Mouse (Mus musculus): ENCODE results near the gene Tat. TPM values are rescaled to one million over a fixed set of nuclear protein-coding genes. Genes with fewer than 3 reads are reported as not detected.

Tat gene
- polyA plus RNA-seq (2015; fragmentation: Nextera tagmentation; extraction: Ambion mirVana), result not detected in 2 replicates

DNA sequence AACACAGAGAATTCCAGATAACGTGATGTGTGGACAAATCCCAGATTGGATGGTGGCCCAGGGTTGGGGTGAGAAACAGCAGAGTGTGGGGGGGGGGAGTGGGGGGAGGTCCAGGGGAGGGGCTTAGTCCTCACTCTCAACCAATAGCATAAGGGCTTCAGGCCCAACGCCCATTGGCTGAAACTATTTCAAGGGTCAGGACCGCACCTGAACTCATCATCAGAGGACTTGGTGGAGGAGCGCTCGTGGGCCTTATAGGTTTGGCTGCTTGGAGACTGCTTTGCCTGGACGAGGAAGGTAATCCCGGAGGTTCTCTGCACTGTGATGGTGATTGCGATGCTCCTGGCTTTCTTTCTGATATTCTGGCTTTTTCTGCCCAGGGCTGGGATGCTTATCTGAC is at the start of gene Tat:
Gene Tat, plus strand, starts transcription at position 214 of the 400 bp plus-strand sequence.
- no peaks in the 10 kb centered on the region for H3K27me3 ChIP-seq
- H3K4me2 ChIP-seq, result no peak within 1 kb of the TSS
- 81% methylated on average over 8 of the region's 8 CpGs for WGBS
- ATAC-seq (ENCODE audit: low FRiP score, low read depth), result no peak
- no peak within 1 kb of the TSS for H3K27ac ChIP-seq (replicated peaks)
- H3K36me3 ChIP-seq, result no peaks in the 10 kb centered on the region
- H3K4me3 ChIP-seq, result no peak within 1 kb of the TSS
- H3K9ac ChIP-seq, result no peak within 1 kb of the TSS
- H3K4me1 ChIP-seq (replicated peaks), result 0 out of 2 replicates have a peak, but pooled peaks cover 3% of the 10 kb centered on the region
- H3K9me3 ChIP-seq, result no peaks in the 10 kb centered on the region

DNA sequence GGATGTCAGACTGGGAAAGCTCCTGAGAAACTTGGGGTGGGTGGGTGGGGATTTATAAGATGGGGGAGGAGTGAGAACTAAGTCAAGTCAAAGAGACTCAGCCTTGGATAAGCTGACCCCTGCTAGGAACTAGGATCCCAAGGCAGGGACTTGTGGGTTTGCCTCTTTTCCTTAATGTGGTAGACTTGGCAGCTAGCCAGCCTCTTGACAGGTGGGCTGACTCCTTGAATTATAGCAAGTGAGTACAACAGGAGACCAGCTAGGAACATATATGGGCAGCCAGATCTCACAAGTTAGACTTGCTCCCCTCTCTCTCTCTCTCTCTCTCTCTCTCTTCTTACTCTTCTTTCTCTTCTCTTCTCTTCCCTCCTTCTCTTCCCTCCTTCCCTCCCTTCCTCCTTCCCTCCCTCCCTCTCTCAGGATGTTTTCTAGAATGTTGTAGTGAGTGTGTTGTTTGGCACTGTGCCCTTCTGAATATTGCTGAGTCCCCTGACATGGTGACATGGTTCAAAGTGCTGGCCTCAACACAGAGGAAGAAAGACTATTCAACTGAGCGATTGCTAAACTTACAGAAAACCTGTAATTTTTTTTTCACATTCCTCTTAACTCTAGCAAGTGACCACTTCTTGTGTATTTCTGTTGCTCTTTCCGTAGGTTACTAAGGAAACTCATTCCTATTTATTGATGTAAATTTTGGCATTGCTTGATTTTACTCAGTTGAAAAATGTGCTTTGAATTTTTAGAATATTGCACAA is 48.5 kb upstream of the Tat start:
- H3K36me3 ChIP-seq, result peaks cover 32% of the 10 kb centered on the region
- no peak overlapping the region for H3K27ac ChIP-seq (replicated peaks)
- no peaks in the 10 kb centered on the region for H3K27me3 ChIP-seq
- no peak overlapping the region for H3K4me3 ChIP-seq
- H3K4me1 ChIP-seq (replicated peaks), result peaks cover 8% of the 10 kb centered on the region; the same call in 1 of the 2 replicates
- H3K9ac ChIP-seq, result no peak overlapping the region
- H3K4me2 ChIP-seq, result no peak overlapping the region
- ATAC-seq (ENCODE audit: low FRiP score, low read depth), result no peak
- no peaks in the 10 kb centered on the region for H3K9me3 ChIP-seq
- WGBS, result 81% methylated on average over 2 of the region's 2 CpGs

DNA sequence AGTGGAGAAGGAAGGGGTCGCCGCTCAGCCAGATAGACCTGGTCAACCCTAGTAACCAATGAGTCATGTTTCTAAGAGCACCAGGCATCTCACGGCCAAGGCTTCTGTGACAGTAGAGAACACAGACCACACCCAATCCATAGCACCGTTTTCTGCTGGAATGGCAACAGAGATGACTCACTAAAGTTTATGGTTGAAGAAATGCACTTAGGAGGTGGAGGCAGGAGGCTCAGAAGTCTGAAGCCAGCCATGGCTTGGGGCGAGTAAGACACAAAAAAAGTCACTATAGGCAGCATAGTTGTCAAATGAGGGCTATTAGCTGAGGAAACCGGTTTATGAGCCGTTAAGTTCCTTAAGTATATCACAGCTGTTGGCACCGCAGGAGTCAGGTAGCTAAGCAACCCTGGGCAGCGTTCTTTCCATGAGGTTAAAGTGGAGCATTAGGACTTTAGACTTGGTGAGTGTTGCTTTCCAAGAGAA is 45.0 kb upstream of the Tat start:
- no peak overlapping the region for H3K4me2 ChIP-seq
- H3K27me3 ChIP-seq, result no peaks in the 10 kb centered on the region
- H3K27ac ChIP-seq (replicated peaks), result 0 out of 2 replicates have a peak overlapping the region, but pooled peaks have one; percentile 10
- H3K4me3 ChIP-seq, result no peak overlapping the region
- H3K9ac ChIP-seq, result no peak overlapping the region
- H3K9me3 ChIP-seq, result no peaks in the 10 kb centered on the region
- no peak for ATAC-seq (ENCODE audit: low FRiP score, low read depth)
- H3K36me3 ChIP-seq, result peaks cover 14% of the 10 kb centered on the region
- WGBS, result 53% methylated on average over 9 of the region's 9 CpGs
- peaks cover 21% of the 10 kb centered on the region; the same call in 1 of the 2 replicates for H3K4me1 ChIP-seq (replicated peaks)

DNA sequence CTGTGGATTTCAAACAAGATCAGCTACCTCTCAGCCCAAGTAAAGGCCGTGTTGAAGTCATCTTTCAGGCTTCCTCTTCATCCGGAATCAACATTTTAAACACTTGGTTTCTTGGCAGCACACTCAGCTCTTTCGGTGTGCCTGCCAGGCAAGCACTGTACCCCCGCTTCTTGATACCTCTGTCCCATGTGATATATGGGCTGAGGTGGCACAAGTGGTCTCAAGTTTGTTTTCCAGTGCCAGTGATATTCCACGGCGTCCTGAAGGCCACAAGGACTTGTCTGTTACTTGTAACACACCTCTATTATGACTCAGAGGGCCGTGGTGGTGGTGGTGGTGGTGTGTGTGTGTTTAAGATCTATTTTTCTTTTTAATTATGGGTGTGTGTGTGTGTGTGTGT is 44.5 kb upstream of the Tat start:
- no peak for ATAC-seq (ENCODE audit: low FRiP score, low read depth)
- WGBS, result 83% methylated on average over 7 of the region's 7 CpGs

DNA sequence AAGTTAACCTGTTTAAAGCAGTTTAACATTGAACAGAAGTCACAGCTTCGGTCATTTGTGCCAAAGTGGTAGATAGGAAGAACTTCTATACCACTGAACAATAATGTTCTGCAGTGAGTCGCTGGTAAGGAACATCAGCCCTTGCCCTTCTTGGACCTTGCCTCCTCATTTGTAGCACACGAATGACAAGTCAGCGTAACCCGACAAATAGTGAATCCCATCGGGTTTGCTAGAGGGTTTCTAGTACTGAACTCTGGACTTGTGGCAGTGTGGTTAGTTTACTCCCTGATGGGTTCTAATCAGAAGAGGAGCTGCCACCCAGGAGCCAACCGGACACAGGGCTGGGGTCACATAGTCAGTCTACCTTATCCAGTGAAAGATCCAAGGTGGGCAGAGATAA is 44.0 kb upstream of the Tat start:
- no peak overlapping the region for H3K9ac ChIP-seq
- H3K4me1 ChIP-seq (replicated peaks), result peaks cover 21% of the 10 kb centered on the region; the same call in 1 of the 2 replicates
- no peak overlapping the region for H3K4me2 ChIP-seq
- H3K27ac ChIP-seq (replicated peaks), result no peak overlapping the region
- H3K9me3 ChIP-seq, result no peaks in the 10 kb centered on the region
- no peaks in the 10 kb centered on the region for H3K27me3 ChIP-seq
- 92% methylated on average over 7 of the region's 7 CpGs for WGBS
- ATAC-seq (ENCODE audit: low FRiP score, low read depth), result no peak
- peaks cover 4% of the 10 kb centered on the region; the same call in 1 of the 2 replicates for H3K36me3 ChIP-seq
- no peak overlapping the region for H3K4me3 ChIP-seq

More for the DNA sequence above, 44.5 kb upstream of the Tat start:
- Histone ChIP-seq H3K4me2 (no peak overlapping the region), H3K27me3 (no peaks in the 10 kb centered on the region), H3K4me1 (replicated peaks) (peaks cover 21% of the 10 kb centered on the region; the same call in 1 of the 2 replicates), H3K4me3 (no peak overlapping the region), H3K9ac (no peak overlapping the region), H3K36me3 (peaks cover 9% of the 10 kb centered on the region), H3K27ac (replicated peaks) (no peak overlapping the region), H3K9me3 (no peaks in the 10 kb centered on the region)

DNA sequence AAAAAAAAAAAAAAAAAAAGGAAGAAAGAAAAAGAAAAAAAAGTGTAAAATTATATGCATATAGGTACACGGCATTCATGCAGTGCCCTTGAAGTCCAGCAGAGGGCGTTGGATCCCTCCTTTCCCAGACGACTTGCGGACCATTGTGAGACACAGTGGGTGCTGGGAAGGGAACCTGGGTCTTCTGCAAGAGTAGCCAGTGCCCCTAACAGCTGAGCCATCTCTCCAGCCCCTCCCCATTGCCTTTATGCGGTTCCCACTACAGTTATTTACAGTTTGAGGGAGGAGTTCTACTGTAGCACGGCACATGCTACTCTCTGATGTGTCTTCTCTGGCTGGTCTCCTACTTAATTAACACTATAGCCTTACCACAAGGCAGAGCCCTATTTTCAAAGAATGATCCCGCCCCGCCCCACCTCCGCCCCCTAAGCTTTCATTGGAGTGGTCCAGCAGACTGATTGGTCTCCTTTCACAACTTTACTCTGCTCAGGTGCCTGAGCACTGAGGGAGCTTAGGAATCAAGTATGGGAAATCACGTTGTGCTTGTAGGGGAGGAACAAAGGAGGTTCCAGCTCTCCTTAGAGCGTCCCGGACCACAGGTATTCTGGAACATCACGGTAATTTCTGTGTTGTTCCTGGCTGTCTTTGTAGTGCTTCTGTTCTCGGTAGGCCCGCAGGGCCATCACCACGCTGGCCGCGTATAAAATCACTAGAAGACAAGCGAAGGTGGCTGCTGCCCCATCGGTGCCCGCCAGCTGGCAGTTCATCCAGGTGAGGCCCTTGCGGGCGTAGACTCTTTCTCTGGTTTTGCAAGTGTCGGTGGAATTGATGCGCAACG is 42.6 kb upstream of the Tat start:
- peak overlapping the region; percentile 82 for H3K27ac ChIP-seq (replicated peaks)
- peaks cover 21% of the 10 kb centered on the region; the same call in 1 of the 2 replicates for H3K4me1 ChIP-seq (replicated peaks)
- peak; percentile 74 for ATAC-seq (ENCODE audit: low FRiP score, low read depth)
- H3K36me3 ChIP-seq, result no peaks in the 10 kb centered on the region
- peak overlapping the region; percentile 42 for H3K4me3 ChIP-seq
- no peaks in the 10 kb centered on the region for H3K9me3 ChIP-seq
- H3K4me2 ChIP-seq, result peak overlapping the region; percentile 68
- WGBS, result 3% methylated on average over 26 of the region's 26 CpGs
- peak overlapping the region; percentile 59 for H3K9ac ChIP-seq
- no peaks in the 10 kb centered on the region for H3K27me3 ChIP-seq

DNA sequence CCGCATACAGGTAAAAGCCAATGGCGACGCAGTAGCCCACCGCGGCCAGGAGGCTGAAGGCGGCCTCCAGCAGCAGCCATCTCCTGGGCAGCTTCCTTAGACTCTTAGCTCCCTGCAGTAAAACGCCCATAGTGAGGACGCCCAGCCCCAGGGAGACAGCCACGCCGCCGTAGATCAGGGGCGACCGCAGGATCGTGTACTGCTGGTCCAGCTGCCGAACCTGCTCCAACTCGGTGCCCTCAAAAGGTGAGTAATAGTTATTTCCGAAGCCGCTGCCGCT is 42.0 kb upstream of the Tat start:
- Histone ChIP-seq H3K27ac (replicated peaks) (peak overlapping the region; percentile 82), H3K4me2 (peak overlapping the region; percentile 68), H3K4me3 (peak overlapping the region; percentile 42), H3K9me3 (no peaks in the 10 kb centered on the region), H3K27me3 (no peaks in the 10 kb centered on the region), H3K9ac (peak overlapping the region; percentile 59), H3K36me3 (no peaks in the 10 kb centered on the region), H3K4me1 (replicated peaks) (peaks cover 21% of the 10 kb centered on the region; the same call in 1 of the 2 replicates)
- 4% methylated on average over 19 of the region's 19 CpGs for WGBS
- ATAC-seq (ENCODE audit: low FRiP score, low read depth), result peak; percentile 50; the same call in 1 of the 2 replicates

DNA sequence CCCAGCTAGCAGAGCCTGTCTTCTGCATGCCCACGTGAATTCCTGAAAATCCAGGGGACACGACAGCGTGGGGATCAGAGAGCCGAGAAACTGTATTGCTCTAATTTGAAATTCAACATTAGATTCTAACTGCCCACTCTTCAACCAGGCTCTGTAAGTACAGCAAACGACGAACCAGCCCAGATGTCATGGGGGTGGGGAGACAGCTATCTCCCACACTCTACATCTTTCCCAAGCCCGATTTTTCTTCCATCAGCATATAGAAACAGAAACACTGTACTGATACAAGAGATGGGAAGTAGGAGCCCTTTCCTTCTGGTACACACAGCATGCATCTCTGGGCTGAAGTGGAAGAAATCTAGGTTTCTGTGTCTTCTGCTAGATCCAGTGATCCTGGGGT is 38.1 kb upstream of the Tat start:
- H3K27ac ChIP-seq (replicated peaks), result no peak overlapping the region
- H3K9ac ChIP-seq, result no peak overlapping the region
- WGBS, result 67% methylated on average over 7 of the region's 7 CpGs
- H3K27me3 ChIP-seq, result no peaks in the 10 kb centered on the region
- H3K4me3 ChIP-seq, result no peak overlapping the region
- no peak overlapping the region for H3K4me2 ChIP-seq
- H3K4me1 ChIP-seq (replicated peaks), result peaks cover 24% of the 10 kb centered on the region
- H3K36me3 ChIP-seq, result no peaks in the 10 kb centered on the region
- H3K9me3 ChIP-seq, result no peaks in the 10 kb centered on the region
- no peak for ATAC-seq (ENCODE audit: low FRiP score, low read depth)

DNA sequence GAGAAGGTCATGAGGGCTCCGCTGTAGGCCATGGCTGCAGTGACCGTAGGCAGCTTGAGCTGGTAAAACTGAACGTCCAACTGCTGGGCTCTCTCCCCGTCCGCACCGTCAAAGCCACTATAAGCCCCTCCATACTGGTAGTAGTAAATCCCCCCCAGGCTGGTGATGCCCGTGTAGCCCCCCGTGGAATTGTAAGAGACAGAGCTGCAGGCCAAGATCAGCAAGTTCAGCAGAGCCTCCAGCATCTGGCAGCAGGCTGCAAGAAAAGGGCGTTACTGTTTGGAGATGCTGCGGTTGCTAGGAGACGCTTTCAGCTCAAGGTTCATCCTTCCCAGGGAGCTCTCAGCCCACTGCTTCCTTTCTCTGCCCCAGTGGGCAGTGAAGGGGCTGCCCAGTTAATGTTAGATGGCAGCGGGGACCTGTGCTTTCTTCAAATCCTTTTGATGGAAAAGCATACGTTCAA is 35.7 kb upstream of the Tat start:
- WGBS, result 19% methylated on average over 13 of the region's 13 CpGs
- H3K27me3 ChIP-seq, result no peaks in the 10 kb centered on the region
- H3K9me3 ChIP-seq, result no peaks in the 10 kb centered on the region
- H3K36me3 ChIP-seq, result no peaks in the 10 kb centered on the region
- no peak overlapping the region for H3K4me3 ChIP-seq
- peaks cover 19% of the 10 kb centered on the region for H3K4me1 ChIP-seq (replicated peaks)
- H3K27ac ChIP-seq (replicated peaks), result peak overlapping the region; percentile 64; the same call in 1 of the 2 replicates
- H3K9ac ChIP-seq, result 0 out of 2 replicates have a peak overlapping the region, but pooled peaks have one; percentile 19
- peak; percentile 65 for ATAC-seq (ENCODE audit: low FRiP score, low read depth)
- 0 out of 2 replicates have a peak overlapping the region, but pooled peaks have one; percentile 2 for H3K4me2 ChIP-seq

DNA sequence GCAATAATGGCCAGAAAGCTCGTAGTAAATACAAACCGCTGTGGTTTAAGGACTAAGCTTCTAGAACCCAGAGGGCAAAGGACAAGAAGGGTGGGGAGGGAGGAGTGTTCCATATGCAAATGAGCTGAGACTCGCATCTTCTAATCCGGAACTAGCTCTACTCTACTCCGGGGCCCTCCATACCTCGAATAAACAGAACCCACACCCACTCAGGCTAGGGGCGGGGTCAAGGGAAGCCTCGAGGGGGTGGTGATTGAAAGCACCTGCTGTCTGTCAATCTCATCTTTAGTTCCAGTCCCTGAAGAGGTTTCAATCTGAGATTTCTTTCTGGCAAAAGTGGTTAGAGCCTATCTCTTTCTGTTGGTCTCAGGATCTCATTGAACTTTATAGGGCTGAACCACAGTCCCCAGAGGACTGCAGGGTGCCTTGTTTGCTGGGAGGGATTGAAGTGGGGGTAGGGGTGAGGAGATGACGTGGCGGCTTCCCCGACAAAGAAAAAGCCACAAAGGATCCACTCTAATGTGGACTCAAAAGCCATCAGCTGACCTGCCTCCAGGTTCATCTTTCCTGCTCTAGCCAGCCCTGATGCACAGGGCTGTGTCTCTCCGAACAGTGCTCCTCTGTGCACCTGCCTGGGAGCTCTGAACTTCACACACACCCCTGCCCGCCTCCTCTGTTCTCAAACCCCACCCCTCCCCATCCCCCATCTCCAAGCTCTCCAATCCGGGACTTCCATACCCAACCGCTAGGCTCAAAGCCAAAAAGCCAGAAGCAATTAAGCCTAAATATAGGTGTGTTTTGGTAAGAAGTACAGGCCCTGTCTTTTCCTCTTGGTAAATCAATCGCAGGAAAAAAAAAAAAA is 32.8 kb upstream of the Tat start:
- Histone ChIP-seq H3K27me3 (peaks cover 16% of the 10 kb centered on the region), H3K4me1 (replicated peaks) (peaks cover 31% of the 10 kb centered on the region), H3K36me3 (no peaks in the 10 kb centered on the region), H3K9ac (no peak overlapping the region), H3K4me2 (no peak overlapping the region), H3K27ac (replicated peaks) (no peak overlapping the region), H3K9me3 (no peaks in the 10 kb centered on the region), H3K4me3 (no peak overlapping the region)
- WGBS, result 6% methylated on average over 16 of the region's 16 CpGs
- ATAC-seq (ENCODE audit: low FRiP score, low read depth), result no peak

DNA sequence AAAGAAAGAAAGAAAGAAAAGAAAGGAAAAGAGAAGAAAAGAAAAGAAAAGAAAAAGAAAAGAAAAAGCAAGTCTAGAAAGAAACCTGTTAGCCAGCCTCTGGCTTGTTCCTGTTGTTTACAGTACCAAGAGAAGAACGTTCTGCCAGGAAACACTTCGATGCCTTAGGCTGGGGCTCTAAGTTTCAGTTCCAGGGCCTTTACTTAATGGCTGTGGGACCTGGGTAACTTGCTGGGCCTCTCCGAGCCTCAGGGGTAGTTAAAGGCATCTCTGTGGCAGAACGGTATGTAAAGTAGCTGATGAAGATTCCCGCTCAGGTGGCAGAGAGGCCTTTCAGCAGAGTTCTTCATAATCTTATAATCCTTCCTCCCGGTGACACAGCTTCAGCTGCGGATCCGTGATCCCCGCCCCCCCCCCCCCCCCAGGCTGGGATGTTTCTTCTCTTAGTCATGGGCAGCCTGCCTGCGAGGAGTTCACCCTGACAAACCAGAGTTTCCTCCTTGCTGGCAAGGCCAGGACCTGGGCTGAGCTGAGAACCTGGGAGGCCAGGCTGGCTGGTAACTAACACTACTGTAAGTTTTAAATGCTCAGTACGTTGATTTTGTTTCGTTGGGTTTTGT is 32.1 kb upstream of the Tat start:
- Histone ChIP-seq H3K4me1 (replicated peaks) (peaks cover 31% of the 10 kb centered on the region), H3K9ac (no peak overlapping the region), H3K9me3 (no peaks in the 10 kb centered on the region), H3K4me3 (no peak overlapping the region), H3K27ac (replicated peaks) (no peak overlapping the region), H3K36me3 (no peaks in the 10 kb centered on the region), H3K27me3 (peaks cover 24% of the 10 kb centered on the region), H3K4me2 (no peak overlapping the region)
- WGBS, result 36% methylated on average over 12 of the region's 12 CpGs
- no peak for ATAC-seq (ENCODE audit: low FRiP score, low read depth)
